Mouse (Mus musculus) ES-E14 (cell line): ENCODE measurements around the gene Macf1.

Experiments used
- ZC3H11A ChIP-seq: IDR thresholded peaks from 2 replicates; pipeline ENCODE4 v1.6.1; 2012; ENCODE audit warnings: low read depth, mild to moderate bottlenecking, inconsistent platforms, low read length, borderline replicate concordance
- ZNF384 ChIP-seq: IDR thresholded peaks from 2 replicates; pipeline ENCODE4 v1.6.1; 2012; ENCODE audit warnings: low read depth, low read length, inconsistent platforms

DNA sequence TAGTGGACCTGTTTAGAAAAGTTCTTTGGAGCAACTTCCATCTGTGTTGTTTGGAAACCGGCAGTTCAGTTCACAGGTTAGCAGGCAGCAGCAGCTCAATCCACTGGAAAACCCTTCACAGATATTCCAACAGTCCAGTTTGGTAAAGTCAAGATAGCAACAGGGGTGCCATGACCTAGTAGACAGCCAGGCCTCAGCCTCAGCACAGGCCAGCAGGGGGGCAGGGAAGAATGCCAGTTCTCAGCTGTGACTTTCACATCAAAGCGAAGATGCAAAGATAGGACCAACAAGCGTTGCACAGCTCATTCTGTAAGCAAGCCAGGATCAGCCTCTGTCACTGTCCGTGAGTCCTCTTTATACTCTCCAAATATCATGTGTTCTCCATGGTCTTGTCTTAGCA is 37.6 kb upstream of the Macf1 start:
- TF ChIP-seq ZNF384 (no peak), ZC3H11A (no peak)
